Mouse (Mus musculus) heart, embryonic 13.5 days (tissue): ENCODE data around the gene Stip1. TPM values are rescaled to one million over a fixed set of nuclear protein-coding genes. Genes with fewer than 3 reads are reported as not detected.
A peak's percentile ranks its signal among the peaks of the same experiment; 100 is the strongest.

Experiments
- ATAC-seq: fragments of 200-750 bp; cut with Nextera tagmentation; 2 replicates; pipeline ENCODE4 v1.8.0; 2017; ENCODE audit warnings: moderate TSS enrichment; ENCODE audit not compliant: insufficient number of reproducible peaks, low FRiP score, low TSS enrichment; ENCODE audit errors: extremely low read depth
- H3K27ac ChIP-seq: fragments of 300-500 bp; sonication (generic); replicated peaks from 2 replicates; pipeline ENCODE4 v1.5.1; 2015; ENCODE audit warnings: moderate library complexity, mild to moderate bottlenecking, inconsistent platforms
- H3K27me3 ChIP-seq: fragments of 300-500 bp; sonication (generic); replicated peaks from 2 replicates; pipeline ENCODE4 v1.6.1; 2015; ENCODE audit warnings: mild to moderate bottlenecking, inconsistent platforms
- H3K36me3 ChIP-seq: fragments of 300-500 bp; sonication (generic); 2 replicates; pipeline ENCODE4 v1.6.1; 2015; ENCODE audit warnings: mild to moderate bottlenecking, inconsistent platforms
- H3K4me1 ChIP-seq: fragments of 300-500 bp; sonication (generic); 2 replicates; pipeline ENCODE4 v1.6.1; 2015; ENCODE audit warnings: inconsistent platforms
- H3K4me2 ChIP-seq: fragments of 300-500 bp; sonication (generic); 2 replicates; pipeline ENCODE4 v1.6.1; 2015; ENCODE audit warnings: inconsistent platforms, mild to moderate bottlenecking, moderate library complexity
- H3K4me3 ChIP-seq: fragments of 300-500 bp; sonication (generic); 2 replicates; pipeline ENCODE4 v1.5.1; 2015; ENCODE audit warnings: moderate library complexity, mild to moderate bottlenecking, inconsistent platforms
- H3K9ac ChIP-seq: fragments of 300-500 bp; sonication (generic); 2 replicates; pipeline ENCODE4 v1.6.1; 2015; ENCODE audit warnings: inconsistent platforms, mild to moderate bottlenecking, moderate library complexity
- H3K9me3 ChIP-seq: fragments of 300-500 bp; sonication (generic); 2 replicates; pipeline ENCODE4 v1.6.1; 2016; ENCODE audit warnings: inconsistent platforms
- WGBS: fragments of 180-500 bp; shearing (Covaris S2); methylation state at CpG from one replicate; pipeline ENCODE4 v1.1.7; 2015; ENCODE audit warnings: mixed read lengths; 5-methylcytosine and 5-hydroxymethylcytosine counted together
- polyA plus RNA-seq: library from polyadenylated mRNA; unstranded; fragments of >200 nt; fragmentation: Nextera tagmentation; extraction: Ambion mirVana; gene quantifications from 2 replicates; pipeline ENCODE4 v1.2.1, GENCODE M21; 2015

Gene Stip1
- polyA plus RNA-seq, 1 experiment from 2014 or later = 207 TPM

DNA sequence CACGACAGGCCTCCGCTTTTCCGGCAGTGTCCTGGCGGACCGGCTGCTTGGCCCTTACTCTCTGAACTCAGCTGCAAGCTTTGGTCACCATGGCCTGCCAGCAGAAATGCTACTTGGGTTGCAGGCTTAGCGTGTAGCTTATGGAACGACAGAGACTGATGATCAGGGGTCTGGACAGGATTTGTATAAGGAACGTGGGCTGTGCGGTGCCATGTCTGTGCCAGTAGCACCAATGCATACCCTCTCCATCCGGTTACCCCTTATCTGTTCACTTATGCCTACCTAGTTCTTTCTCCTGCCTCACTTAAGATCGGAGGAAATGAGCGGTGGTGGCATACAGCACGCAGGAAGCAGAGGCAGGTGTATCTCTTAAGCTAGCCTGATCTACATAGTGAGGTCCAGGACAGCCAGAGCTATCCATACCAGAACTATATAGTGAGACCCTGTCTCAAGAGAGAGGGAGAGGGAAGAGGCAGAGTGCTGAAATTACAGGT lies 917 bp upstream of the Stip1 start:
- H3K4me1 ChIP-seq = peaks cover 54% of the 10 kb centered on the region

DNA sequence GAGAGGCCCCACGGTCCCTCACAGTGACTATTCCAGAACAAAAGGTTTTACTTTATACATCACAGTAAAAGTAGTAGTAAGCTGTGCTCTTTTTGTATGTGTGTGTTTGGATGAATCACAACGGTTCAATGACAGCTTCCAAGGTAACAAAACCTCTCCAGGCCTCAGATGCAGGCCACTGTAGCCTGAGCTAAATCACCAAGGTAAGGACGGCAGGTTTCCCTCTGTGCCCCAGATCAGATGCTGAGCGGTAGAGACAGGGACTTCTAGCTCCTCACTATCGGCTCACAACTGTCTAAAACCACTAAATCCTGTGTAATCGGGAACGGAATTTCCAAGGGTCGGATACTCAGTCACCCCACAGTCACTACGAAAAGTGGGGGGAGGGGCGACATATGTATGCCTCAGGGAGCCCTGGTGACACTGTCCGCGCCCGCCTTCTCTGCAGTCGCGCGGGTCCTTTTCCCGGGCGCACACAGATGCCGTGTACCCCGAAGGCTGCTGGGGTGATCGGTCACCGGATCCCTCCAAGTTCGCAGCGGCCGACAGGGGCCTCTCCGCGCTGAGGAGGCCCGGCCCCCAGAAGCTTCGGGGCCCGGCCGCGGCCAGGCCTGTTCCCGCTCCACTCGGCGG lies 563 bp downstream of the Stip1 start:
- ATAC-seq = no peak; the same call in 1 of the 2 replicates

More for the DNA sequence above, 917 bp upstream of the Stip1 start:
- H3K9me3 ChIP-seq = no peaks in the 10 kb centered on the region
- H3K27ac ChIP-seq = peak overlapping the region; percentile 95
- peak overlapping the region; percentile 87 for H3K9ac ChIP-seq
- H3K4me2 ChIP-seq = peak overlapping the region; percentile 77
- peak overlapping the region; percentile 62 for H3K4me3 ChIP-seq
- 22% methylated on average over 13 of the region's 13 CpGs for WGBS
- no peak for ATAC-seq
- H3K27me3 ChIP-seq = no peaks in the 10 kb centered on the region
- peaks cover under 1% of the 10 kb centered on the region; the same call in 1 of the 2 replicates for H3K36me3 ChIP-seq

DNA sequence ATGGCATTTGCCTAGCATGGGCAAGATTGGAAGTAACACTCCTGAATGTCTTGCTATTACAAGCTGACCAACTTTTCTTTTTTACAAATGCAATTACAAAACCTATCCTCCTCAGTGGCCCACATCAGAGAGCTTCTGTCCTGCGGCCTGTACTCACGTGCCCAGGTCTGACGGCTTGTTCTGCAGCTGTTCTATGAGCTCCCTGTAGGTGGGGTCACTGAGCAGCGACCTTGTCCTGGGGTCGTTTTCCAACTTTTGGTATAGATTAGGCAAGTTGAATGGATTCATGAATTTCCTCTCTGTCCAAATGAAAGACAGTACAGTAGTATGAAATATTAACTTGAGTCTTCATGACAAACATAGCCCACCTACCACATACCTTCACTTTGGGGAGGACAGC lies 5.8 kb downstream of the Stip1 start:
- ATAC-seq = no peak
- H3K4me2 ChIP-seq = no peak overlapping the region
- H3K36me3 ChIP-seq = peaks cover 66% of the 10 kb centered on the region
- H3K4me1 ChIP-seq = peaks cover 28% of the 10 kb centered on the region
- no peak overlapping the region for H3K4me3 ChIP-seq
- no peaks in the 10 kb centered on the region for H3K9me3 ChIP-seq
- no peak overlapping the region for H3K27ac ChIP-seq
- WGBS = 94% methylated on average over 5 of the region's 5 CpGs
- H3K27me3 ChIP-seq = no peaks in the 10 kb centered on the region
- no peak overlapping the region for H3K9ac ChIP-seq

More for the DNA sequence above, 563 bp downstream of the Stip1 start:
- WGBS = 1% methylated on average over 35 of the region's 35 CpGs
- Histone ChIP-seq H3K9ac (peak overlapping the region; percentile 91), H3K4me1 (peaks cover 41% of the 10 kb centered on the region), H3K4me3 (peak overlapping the region; percentile 72), H3K27me3 (no peaks in the 10 kb centered on the region), H3K36me3 (peaks cover 15% of the 10 kb centered on the region), H3K4me2 (peak overlapping the region; percentile 91), H3K9me3 (no peaks in the 10 kb centered on the region), H3K27ac (peak overlapping the region; percentile 86)

DNA sequence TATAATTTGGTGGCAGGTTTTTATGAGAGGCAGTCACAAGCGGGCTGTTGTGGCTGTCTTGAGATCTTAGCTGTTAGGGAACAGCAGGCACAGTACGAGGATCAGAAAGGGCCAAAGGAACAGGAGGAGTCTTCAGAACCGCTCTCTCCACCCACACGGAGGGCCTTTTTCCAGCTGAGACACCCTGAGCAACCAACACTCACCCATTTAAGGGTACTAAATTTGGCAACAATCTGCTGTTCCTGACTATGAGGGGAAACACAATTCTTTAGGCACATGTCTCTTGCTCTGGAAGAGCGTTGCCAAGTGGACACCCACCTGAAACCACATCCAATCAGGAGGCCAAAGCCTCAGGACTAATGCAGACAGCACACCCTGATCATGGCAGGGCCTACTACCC lies 10.2 kb downstream of the Stip1 start:
- peaks cover 98% of the 10 kb centered on the region for H3K36me3 ChIP-seq
- no peaks in the 10 kb centered on the region for H3K4me1 ChIP-seq
- H3K4me3 ChIP-seq = no peak overlapping the region
- no peak overlapping the region for H3K27ac ChIP-seq
- H3K27me3 ChIP-seq = no peaks in the 10 kb centered on the region
- no peaks in the 10 kb centered on the region for H3K9me3 ChIP-seq
- H3K9ac ChIP-seq = no peak overlapping the region
- no peak for ATAC-seq
- WGBS = 92% methylated on average over 5 of the region's 5 CpGs
- H3K4me2 ChIP-seq = no peak overlapping the region

DNA sequence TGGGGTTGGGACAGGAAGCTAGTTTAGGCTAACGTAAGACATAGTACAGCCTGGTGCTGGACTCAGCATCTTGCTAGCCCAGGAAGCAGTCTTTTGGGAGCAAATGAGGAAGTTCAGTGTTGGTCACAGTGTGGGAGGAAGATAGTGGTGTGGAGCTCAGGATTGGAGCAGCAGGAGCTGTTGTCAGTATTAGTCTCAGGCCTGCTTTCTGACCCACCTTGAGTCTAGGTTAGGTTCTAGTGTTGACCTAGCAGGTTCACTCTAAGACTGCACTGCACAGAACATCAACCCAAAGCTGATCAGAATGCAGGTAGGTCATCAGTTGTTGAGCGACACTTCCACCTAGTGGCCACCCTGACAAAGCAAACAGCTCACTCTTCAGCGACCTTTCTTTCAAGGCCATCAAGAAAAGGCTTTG lies 19.5 kb downstream of the Stip1 start:
- Histone ChIP-seq H3K4me1 (peaks cover 17% of the 10 kb centered on the region), H3K9me3 (no peaks in the 10 kb centered on the region), H3K27me3 (no peaks in the 10 kb centered on the region), H3K27ac (peak overlapping the region; percentile 46; the same call in 1 of the 2 replicates), H3K9ac (no peak overlapping the region), H3K4me3 (no peak overlapping the region), H3K4me2 (no peak overlapping the region), H3K36me3 (peaks cover 72% of the 10 kb centered on the region)
- WGBS = 38% methylated on average over 3 of the region's 3 CpGs
- ATAC-seq = no peak

- peak within 1 kb of the TSS; percentile 36; the same call in 1 of the 2 replicates for H3K4me2 ChIP-seq
- H3K4me1 ChIP-seq = peaks cover 17% of the 10 kb centered on the region
- H3K9me3 ChIP-seq = no peaks in the 10 kb centered on the region
- H3K4me3 ChIP-seq = peak within 1 kb of the TSS; percentile 10
- H3K27me3 ChIP-seq = no peaks in the 10 kb centered on the region
- no peak for ATAC-seq
- H3K27ac ChIP-seq = peak within 1 kb of the TSS; percentile 54
- peak within 1 kb of the TSS; percentile 25; the same call in 1 of the 2 replicates for H3K9ac ChIP-seq
- WGBS = 56% methylated on average over 5 of the region's 5 CpGs
- peaks cover 61% of the 10 kb centered on the region for H3K36me3 ChIP-seq
Observed at GRCm38 (mm10) chr19:7019191-7019590, 20.6 kb downstream of the Stip1 start, which contains the start of gene Fermt3. Gene Fermt3, minus strand, starts transcription at chr19:7019469.

DNA sequence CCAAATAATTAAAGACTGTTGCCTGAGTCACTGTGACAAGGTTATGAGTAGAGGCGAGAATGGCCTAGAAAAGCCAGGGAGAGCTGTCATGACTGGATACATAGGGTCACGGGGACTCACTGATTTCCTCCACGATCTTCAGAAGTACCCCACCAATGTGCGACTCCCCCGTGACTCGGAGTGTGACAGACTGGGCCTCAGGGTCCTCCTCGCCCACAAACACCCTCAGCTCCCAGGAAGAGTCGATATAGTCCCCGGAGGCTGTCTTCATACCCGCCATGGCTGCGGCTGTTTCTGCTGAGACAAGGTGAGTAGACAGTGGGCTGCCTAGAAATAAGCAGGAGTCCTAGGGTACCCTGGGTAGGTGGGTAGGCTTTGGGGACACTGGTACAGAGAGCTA lies 21.2 kb downstream of the Stip1 start:
- no peaks in the 10 kb centered on the region for H3K9me3 ChIP-seq
- H3K36me3 ChIP-seq = peaks cover 55% of the 10 kb centered on the region
- WGBS = 85% methylated on average over 11 of the region's 11 CpGs
- H3K4me1 ChIP-seq = peaks cover 17% of the 10 kb centered on the region
- H3K27ac ChIP-seq = peak overlapping the region; percentile 54
- ATAC-seq = no peak
- peak overlapping the region; percentile 10 for H3K4me3 ChIP-seq
- H3K27me3 ChIP-seq = no peaks in the 10 kb centered on the region
- peak overlapping the region; percentile 25; the same call in 1 of the 2 replicates for H3K9ac ChIP-seq
- H3K4me2 ChIP-seq = peak overlapping the region; percentile 36; the same call in 1 of the 2 replicates

DNA sequence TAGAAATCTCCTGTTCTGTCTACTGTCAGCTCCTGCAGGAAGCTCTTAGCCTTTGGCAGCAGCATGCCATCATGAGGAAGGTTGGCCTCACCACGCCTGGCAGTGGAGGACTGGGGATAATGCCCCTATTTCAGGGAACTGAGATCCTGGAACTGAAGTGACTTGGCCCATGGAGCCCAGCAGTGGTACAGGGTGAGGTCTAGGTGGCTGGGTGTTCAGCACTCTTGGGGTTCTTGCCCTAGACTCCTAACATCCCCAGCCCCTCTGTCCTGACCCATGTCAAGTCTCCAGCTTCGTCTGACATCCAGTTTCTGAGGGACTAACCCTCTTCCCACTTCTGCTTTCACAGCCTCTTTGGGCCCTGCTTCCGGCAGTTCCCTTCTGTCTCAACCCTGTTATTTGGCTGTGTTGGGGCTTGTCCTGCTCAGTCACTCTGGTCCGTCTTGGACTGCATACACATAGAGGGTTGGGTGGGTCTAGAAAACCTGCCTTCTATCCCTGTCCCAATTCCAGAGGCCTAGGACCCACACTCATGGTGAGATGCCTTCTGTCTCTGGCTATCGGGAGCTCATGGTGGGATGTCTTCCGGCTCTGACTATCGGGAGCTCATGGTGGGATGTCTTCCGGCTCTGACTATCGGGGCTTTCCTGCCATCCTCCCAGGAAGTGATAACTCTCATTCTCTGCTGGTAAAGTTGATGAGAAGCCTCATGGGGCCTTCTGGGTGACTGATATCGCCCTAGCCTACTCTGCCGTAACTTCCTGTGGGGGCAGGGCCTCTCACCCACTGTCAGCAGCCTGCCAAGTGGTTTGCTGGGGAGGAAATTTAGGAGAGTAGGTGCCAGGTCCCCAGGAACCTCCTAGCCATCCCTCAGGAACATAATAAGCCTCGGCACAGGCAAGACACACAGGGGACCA lies 22.0 kb downstream of the Stip1 start:
- Histone ChIP-seq H3K36me3 (peaks cover 47% of the 10 kb centered on the region), H3K4me2 (peak overlapping the region; percentile 36; the same call in 1 of the 2 replicates), H3K27me3 (no peaks in the 10 kb centered on the region), H3K4me1 (peaks cover 17% of the 10 kb centered on the region), H3K9me3 (no peaks in the 10 kb centered on the region), H3K9ac (no peak overlapping the region), H3K27ac (peak overlapping the region; percentile 54; the same call in 1 of the 2 replicates), H3K4me3 (peak overlapping the region; percentile 10)
- 56% methylated on average over 12 of the region's 12 CpGs for WGBS
- ATAC-seq = no peak

DNA sequence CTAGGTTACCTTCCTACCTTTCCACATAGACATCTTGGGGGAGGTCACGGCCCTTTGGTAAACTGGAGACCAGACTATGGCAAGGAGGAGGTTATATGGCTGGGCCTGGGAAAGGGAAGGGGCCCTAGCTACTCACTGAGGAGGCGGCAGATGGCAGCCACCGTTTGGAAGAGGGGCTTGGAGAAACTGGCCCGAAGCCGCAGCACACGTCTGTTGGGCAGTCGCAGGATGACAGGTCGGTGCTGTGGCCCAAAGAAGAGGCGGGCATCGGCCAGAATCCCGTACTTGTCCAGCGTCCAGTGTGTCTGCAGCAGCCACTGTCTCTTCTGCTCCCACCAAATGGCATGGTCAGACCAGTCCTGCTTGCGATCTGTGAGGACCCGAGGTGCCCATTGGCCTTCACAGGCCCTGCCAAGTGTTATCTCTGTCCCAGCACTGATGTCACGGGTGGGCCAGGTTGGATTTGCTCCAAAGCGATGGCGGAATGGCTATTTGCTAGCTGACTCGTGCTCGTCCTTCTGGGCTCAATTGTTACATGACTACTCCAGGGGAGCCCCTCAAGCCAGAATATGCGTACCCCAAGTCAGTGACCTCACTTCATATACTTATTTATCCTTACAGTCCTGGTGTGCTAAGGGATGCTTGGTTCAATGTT lies 25.2 kb downstream of the Stip1 start:
- Histone ChIP-seq H3K27ac (no peak overlapping the region), H3K4me3 (no peak overlapping the region), H3K4me1 (peaks cover 17% of the 10 kb centered on the region), H3K36me3 (peaks cover 15% of the 10 kb centered on the region), H3K9me3 (no peaks in the 10 kb centered on the region), H3K27me3 (no peaks in the 10 kb centered on the region), H3K9ac (no peak overlapping the region), H3K4me2 (no peak overlapping the region)
- WGBS = 83% methylated on average over 20 of the region's 20 CpGs
- ATAC-seq = no peak

DNA sequence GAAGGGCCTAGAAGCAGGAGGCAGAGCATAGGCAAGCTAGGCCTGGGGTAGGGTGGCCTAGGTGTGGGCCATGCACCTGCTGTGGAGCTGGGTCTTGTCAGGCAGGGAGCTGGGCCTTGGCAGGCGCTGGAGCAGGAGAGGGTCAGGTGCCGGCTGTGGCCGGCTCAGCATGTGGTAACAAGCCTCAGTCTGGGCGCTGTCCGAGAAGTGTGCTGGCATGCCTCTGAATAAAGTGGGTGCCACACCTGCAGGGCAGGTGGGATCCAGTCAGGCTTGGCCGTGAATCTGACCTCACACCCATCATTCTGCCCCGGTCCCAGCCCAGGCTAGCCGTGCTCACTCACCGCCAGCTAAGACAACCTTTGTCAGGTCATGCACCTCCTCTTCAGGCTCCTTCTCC lies 25.8 kb downstream of the Stip1 start:
- H3K4me3 ChIP-seq = no peak overlapping the region
- no peak overlapping the region for H3K27ac ChIP-seq
- H3K9ac ChIP-seq = no peak overlapping the region
- no peak for ATAC-seq
- peaks cover 13% of the 10 kb centered on the region for H3K4me1 ChIP-seq
- WGBS = 79% methylated on average over 9 of the region's 9 CpGs
- peaks cover 9% of the 10 kb centered on the region for H3K36me3 ChIP-seq
- no peak overlapping the region for H3K4me2 ChIP-seq
- no peaks in the 10 kb centered on the region for H3K9me3 ChIP-seq
- no peaks in the 10 kb centered on the region for H3K27me3 ChIP-seq

DNA sequence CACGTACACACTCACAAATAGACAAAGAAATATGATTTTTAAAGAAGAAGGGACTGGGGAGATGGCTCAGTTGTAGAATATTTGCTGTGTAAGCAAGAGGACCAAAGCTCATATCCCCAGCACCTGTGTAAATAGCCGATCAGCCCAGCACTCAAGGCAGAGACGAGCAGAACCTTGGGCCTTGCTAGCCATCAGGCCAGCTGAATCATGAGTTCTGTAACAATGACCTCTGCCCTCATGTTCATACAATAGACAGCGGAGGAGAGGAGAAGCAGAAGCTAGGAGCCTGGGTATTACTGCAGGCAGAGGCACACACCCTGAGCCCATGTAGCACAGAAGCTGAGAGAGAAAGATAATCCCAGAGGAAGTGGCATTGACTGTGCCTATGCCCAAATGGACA lies 27.3 kb downstream of the Stip1 start:
- no peak overlapping the region for H3K27ac ChIP-seq
- H3K36me3 ChIP-seq = no peaks in the 10 kb centered on the region
- no peak overlapping the region for H3K4me3 ChIP-seq
- ATAC-seq = no peak
- no peak overlapping the region for H3K9ac ChIP-seq
- 77% methylated on average over 4 of the region's 4 CpGs for WGBS
- H3K4me2 ChIP-seq = no peak overlapping the region
- H3K9me3 ChIP-seq = no peaks in the 10 kb centered on the region
- no peaks in the 10 kb centered on the region for H3K27me3 ChIP-seq
- H3K4me1 ChIP-seq = no peaks in the 10 kb centered on the region
